Mouse (Mus musculus) myocyte (in vitro differentiated cells): ENCODE data around the gene Grid2.

Source experiments
- MAX ChIP-seq: IDR thresholded peaks from one replicate; pipeline ENCODE4 v1.6.1; 2011; ENCODE audit warnings: low read depth, mild to moderate bottlenecking, control low read depth
- MYOD1 ChIP-seq, 3 experiments: IDR thresholded peaks; one replicate each; pipeline ENCODE4 v1.6.1; 2011; ENCODE audit warnings: control low read depth in 2 of 3, low read depth in 2 of 3, mild to moderate bottlenecking in 2 of 3, moderate library complexity in 1 of 3; ENCODE audit not compliant: insufficient read length in 2 of 3, control insufficient read depth in 1 of 3
- MYOG ChIP-seq, 3 experiments: IDR thresholded peaks; one replicate each; pipeline ENCODE4 v1.6.1; 2011; ENCODE audit warnings: control low read depth in 2 of 3, low read depth in 2 of 3, mild to moderate bottlenecking in 2 of 3; ENCODE audit not compliant: insufficient read length in 2 of 3, control insufficient read depth in 1 of 3, insufficient read depth in 1 of 3
- POLR2A ChIP-seq: IDR thresholded peaks from one replicate; pipeline ENCODE4 v1.6.1; 2011; ENCODE audit warnings: low read depth, mild to moderate bottlenecking, control low read depth, moderate library complexity; ENCODE audit not compliant: insufficient read length
- POLR2AphosphoS2 ChIP-seq: IDR thresholded peaks from one replicate; pipeline ENCODE4 v1.6.1; 2011; ENCODE audit warnings: low read depth, control low read depth; ENCODE audit not compliant: insufficient read length
- SRF ChIP-seq: IDR thresholded peaks from one replicate; pipeline ENCODE4 v1.6.1; 2011; ENCODE audit warnings: low read depth; ENCODE audit not compliant: control insufficient read depth, insufficient read length
- TCF12 ChIP-seq: IDR thresholded peaks from one replicate; pipeline ENCODE4 v1.6.1; 2011; ENCODE audit warnings: mild to moderate bottlenecking, control low read depth; ENCODE audit not compliant: poor library complexity, insufficient read depth, severe bottlenecking
- USF1 ChIP-seq: IDR thresholded peaks from one replicate; pipeline ENCODE4 v1.6.1; 2011; ENCODE audit warnings: low read depth, mild to moderate bottlenecking, control low read depth, moderate library complexity

DNA sequence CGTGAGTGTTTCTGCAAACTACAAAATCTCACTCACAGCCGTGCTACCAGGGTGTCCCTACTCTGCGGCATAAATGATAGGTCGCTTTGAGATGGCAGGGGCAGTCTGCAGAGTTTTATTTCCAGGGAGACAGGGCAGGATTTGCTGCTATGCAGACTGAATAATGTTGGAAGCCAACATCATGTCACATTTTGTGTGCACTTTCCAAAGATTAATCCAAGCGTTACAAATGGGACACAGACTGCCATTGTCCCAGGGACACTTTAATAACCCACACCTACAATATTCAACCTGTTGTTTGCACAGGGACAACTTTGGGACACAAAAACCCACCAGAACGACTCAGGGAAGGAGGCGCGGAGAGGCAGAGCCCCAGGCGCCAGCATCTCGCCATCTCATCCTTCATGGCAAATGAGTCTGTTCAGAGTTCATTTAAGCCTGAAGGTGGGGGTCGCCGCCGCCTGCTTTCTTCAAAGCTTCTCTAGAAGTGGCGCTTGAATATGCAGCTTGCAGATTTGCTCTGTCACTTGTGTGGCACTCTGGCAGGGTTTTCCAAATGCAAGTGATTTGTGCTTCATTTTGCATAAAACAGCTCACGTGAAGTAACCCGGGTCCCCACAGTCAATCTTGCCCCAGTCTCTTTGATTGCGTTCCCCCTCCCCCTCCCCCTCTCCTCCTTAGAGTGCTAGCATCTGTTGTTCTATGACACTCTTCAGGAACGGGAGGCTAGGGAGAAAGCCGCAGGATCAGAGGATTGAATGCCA, 1432.7 kb downstream of the Grid2 start:
- TF ChIP-seq POLR2A (no peak), USF1 (no peak), SRF (no peak), MAX (no peak), TCF12 (no peak), MYOG (IDR thresholded peaks at IDR 0.05; ENCODE audit: control insufficient read depth in 1 of 3, insufficient read depth in 1 of 3, insufficient read length in 2 of 3, low read depth in 2 of 3) (no peak), MYOD1 (IDR thresholded peaks at IDR 0.05; ENCODE audit: control insufficient read depth in 1 of 3, insufficient read length in 2 of 3, low read depth in 2 of 3) (no peak), POLR2AphosphoS2 (no peak)
